Mouse (Mus musculus) 416B (cell line): ENCODE data around the gene Sfxn5.

ENCODE experiments used
- DNase-seq: peaks from one replicate; pipeline ENCODE4 v3.0.0; 2011; ENCODE audit warnings: low read depth

Gene Sfxn5

GRCm38 (mm10) chr6:85333000-85333669 lies at the start of gene Sfxn5:
Gene Sfxn5, minus strand, starts transcription at chr6:85333422.
- peak; percentile 94 for DNase-seq

- DNase-seq: peak; percentile 77
Observed at GRCm38 (mm10) chr6:85382791-85383190, 49.6 kb upstream of the Sfxn5 start.

DNA sequence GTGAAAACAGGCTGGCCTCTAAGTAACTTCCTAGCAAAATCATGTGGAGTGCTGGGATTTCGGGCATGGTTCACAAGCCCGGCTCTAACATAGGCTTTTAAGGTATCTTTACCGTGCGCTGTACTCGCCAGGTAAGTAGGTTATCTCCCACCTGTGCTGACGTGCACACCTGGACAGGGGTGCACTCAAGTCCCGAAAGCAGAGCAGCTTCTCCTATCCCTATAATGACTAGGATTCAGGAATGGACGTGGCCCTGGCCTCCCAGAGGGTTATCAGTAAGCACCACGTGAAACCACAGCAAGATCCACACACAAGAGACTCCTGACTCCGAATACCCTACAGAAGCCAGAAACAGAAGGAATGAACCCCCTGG lies 48.4 kb upstream of the Sfxn5 start:
- no peak for DNase-seq

DNA sequence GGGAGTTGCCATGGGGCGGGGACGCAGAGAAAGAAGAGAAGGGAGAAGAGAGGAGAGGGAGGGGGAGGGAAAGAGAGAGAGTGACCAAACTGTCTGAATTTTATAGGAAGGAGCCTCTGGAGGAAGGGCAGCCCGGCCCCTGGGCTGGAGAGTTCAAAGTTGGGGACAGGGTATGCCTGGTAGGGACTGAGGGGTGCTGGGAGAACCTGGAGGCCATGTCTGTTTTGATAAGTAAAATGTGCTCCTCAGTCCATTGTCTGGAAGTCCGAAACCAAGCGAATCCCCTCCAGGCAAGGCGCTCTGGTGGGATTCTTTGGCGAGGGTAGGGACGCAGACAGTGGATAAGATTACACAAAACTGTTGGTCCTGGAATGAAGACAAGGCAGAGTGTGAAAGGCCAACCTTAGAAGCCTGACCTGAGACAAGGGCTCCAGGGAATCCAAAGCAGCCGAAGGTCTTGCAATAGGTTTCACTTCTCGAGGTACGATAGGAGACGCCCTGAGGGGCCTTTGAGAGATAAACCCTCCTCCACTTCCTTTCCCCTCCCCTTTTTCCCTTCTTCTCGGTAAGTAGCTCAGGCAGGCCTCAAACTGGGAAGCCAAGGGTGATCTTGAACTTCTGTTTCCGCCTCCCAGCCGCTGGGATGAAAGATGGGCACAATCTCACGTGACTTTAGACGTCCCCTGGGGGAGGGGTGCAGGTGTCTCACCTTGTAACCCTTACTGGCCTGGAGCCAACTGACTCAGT lies 47.9 kb upstream of the Sfxn5 start:
- peak; percentile 81 for DNase-seq

GRCm38 (mm10) chr6:85380201-85380900 lies 47.1 kb upstream of the Sfxn5 start:
- DNase-seq: peak; percentile 95

DNA sequence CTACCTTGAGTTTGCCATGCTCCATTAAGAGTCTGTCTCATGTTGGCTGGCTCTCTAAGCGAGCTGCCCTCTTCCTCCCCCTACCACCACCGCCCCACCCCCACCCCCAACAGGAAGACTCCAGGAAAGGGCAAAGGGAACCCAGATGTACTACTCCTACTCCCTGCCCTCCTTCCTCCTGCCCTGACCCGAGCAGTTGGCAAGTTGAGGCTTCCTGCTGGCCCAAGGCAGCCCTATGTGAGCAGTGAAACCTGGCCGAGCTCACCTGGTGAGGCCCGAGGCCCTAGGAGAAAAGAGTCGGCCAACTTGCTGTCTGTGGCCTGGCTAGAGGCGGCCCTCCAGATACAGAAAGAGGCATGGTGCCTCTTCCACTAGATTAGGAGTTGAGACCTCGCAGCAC lies 45.4 kb upstream of the Sfxn5 start:
- no peak for DNase-seq

GRCm38 (mm10) chr6:85377876-85378275 lies 44.7 kb upstream of the Sfxn5 start:
- DNase-seq: no peak

DNA sequence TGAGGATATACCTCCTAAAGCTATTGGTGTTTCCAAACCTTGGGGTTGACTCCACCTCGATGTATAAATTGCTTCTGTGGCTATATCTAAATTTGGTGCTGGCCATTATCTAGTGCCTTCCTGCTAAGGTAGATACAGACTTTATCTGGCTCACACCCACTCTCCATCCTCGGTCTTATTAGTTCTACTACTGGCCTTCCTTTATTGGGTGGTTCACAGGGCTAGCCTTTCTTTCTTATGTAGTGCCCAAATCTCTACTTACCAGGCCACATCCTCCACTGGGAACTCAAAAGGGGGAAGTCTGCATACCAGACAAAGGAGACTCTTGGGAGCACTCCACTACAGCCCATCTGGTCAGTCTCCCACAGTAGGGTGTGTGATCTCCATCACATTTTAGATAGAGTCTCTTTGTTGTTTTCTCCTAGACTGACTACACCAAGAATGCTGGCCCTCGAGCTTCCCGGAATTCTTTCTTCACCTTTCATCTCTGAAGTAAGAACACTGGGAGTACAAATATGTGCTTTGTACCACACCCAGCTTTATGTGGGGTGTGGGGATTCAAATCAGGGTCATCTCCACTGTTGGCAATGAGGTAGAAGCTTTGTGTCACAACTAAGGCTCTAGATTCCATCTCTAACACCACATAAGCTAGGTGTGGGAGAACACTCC lies 44.0 kb upstream of the Sfxn5 start:
- DNase-seq: no peak

GRCm38 (mm10) chr6:85374734-85375114 lies 41.5 kb upstream of the Sfxn5 start:
- DNase-seq: peak; percentile 99

DNA sequence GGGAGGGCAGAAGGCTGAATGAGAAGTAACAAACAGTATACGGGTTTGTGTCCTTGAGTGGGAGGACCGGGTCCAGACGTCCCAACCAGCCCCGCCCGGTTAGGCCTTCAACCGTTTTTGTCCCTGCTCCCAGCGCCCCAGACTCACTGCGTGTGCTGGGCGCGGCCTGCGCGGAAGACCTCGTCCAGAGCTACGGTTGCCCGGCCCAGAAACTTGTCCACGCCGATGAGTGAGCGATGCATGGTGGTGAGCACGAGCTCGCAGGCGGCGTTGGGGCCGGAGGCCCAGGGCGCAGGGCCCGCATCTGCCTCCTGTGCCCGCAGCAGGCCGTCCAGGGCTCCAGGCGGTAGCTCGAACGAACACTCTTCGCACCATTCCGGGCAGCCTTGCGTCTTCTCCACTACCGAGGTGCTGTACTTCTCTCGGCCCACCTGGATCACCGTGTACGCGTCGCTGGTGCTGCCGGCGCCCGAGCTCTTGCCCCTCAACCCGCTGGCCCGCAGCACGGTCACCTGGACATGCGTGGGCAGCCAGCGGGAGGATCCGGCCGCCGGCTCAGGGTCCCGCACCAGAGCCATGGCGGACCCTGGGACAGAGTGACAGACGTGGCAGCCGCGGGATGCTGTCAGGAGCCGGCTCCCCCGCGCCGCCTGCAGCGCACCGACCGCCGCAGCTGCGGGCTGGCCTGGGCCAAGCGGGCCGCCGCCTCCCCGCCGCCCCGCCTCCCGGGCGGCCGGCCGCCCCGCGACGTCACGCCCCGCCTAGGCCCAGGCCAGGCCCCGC lies 40.9 kb upstream of the Sfxn5 start, which contains the start of gene Rab11fip5:
Gene Rab11fip5 (minus strand): TSS at position 684 of the 783 bp plus-strand sequence.
- DNase-seq: peak; percentile 55

- DNase-seq: no peak
Observed at GRCm38 (mm10) chr6:85373066-85373860, 40.0 kb upstream of the Sfxn5 start.

DNA sequence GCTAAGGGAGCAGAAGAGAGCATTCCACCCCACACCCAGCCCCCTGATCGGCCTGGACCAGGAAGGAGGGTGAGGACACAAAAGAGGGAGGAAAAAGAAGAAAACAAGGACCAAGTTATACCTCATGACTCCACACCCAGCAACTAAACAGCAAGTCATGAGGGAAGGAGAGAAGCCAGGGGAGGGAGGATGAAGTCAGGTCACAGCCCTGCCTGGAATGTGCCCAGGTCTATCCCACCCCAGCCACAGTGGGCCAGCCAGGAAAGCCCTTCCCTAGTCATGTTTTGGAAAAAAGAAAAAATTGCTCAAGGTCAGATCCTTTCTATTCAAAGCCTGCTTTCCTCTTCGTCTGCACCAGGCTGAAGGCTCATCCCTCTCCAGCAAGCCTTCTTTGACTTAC lies 39.3 kb upstream of the Sfxn5 start:
- DNase-seq: no peak

GRCm38 (mm10) chr6:85371859-85372405 lies 38.7 kb upstream of the Sfxn5 start:
- DNase-seq: no peak

DNA sequence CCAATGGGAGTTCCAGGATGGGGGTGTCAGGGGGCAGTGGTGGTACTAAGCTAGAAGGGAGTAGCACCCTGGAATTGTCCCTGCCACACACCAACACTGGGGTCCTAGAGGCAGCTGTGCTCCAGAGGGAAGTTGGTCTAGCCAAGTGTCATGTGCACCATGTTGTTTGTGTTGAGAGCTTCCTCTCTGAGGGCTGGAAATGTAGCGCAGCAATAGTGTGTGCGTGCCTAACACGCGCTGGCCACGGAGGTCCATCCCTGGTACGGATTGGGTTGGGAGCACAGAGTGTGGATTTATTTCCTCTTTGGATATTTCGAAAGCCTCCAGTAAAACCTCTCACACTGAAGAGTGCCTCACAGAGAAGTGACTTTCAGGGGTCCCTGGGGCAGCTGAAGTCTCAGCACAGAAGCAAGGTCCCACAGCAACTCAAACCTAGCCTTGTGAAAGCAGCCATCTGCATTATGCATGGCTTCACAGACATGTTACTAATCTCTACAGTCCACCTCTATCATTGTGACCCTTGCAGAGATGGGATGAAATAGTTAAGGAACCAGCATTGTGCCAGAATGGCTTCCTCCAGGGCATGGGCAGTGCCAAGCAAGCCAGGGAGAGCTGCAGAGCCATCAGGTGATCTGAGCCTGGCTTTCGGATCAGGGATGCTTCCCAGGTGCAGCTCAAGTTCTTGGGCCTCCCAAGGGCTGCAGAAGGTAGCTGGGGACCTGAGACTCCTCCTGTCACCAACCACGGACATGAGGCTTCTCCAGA lies 37.6 kb upstream of the Sfxn5 start:
- no peak for DNase-seq

DNA sequence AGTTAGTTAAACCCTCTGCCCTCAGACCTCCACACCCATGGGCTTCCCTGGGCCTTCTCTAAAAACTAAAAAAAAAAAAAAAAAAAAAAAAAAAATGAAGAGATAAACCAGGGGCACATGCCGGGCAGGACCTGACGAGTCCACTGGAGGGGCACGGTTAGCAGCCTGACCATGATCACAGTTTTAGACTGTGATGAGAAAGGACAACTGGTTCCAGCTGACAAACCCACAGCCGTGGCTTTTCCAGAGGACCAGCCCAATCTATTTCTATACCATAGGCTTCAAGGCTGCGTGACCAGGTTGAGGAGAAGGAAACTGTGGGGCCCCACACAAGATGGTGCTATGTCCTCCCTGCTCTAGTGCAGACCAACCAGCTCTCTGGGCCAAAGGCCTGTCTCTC lies 36.8 kb upstream of the Sfxn5 start:
- DNase-seq: no peak

DNA sequence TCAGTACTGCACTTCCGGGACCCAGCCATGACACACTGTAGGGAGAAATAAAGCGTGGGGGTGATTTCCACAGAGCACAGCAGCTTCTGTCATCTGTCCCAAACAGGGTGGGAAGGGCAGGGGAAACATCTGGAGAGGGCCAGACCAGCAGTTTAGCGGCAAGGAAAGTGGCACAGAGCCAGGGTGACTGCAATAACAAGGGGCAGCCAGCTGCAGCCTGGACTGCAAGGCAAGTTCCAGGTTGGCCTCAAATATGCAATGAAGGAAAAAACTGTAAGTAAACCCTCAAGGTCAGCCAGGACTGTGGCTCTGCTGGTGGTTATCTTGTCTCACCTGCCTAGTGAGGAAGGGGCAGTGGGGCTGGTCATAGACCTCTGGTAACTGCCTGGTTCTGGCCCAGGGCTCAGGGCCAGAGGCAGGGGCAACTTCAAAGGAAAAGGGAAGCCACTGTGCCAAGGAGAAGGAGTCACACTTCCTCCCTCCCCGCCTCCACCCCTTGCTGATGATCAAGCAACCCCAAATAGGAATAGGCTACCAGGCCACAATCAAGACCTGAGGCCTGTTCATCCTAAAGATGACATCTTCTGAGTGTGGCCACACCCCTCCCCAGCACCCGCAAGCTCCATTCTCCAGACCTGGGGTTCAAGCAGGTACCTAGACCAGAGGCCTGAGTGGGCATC lies 36.1 kb upstream of the Sfxn5 start:
- DNase-seq: peak; percentile 97

- DNase-seq: no peak
Observed at GRCm38 (mm10) chr6:85368722-85369121, 35.5 kb upstream of the Sfxn5 start.

- no peak for DNase-seq
Observed at GRCm38 (mm10) chr6:85368166-85368565, 34.9 kb upstream of the Sfxn5 start.

- DNase-seq: peak; percentile 54
Observed at GRCm38 (mm10) chr6:85366387-85366786, 33.2 kb upstream of the Sfxn5 start.
